Mouse (Mus musculus): Measurements from ENCODE around the gene Rasl10b.
A peak's percentile ranks its signal among the peaks of the same experiment; 100 is the strongest.

The Rasl10b gene

DNA sequence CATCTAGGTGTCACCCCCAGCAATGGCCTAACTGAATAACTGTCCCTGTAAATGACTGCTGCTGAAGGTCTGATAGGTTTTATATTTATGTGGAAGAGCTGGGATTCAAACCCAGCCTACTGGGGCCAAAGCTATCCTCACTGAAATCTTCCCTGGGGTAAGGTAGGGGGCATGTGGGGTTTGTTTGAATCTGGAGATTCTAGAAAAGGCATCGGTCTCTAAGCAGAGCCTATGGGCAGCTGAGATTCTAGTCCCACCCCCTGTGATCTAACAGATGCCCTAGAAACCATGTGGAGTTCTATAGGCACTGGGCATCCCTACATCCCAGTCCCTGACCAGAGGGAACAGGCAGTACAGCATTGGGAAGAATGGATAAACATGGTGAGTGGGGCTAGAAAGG lies 28.4 kb downstream of the Rasl10b start, which contains the start of gene 1700020L24Rik:
Gene 1700020L24Rik (plus strand): TSS at position 301 of the 400 bp plus-strand sequence.
- DNase-seq: no peak

DNA sequence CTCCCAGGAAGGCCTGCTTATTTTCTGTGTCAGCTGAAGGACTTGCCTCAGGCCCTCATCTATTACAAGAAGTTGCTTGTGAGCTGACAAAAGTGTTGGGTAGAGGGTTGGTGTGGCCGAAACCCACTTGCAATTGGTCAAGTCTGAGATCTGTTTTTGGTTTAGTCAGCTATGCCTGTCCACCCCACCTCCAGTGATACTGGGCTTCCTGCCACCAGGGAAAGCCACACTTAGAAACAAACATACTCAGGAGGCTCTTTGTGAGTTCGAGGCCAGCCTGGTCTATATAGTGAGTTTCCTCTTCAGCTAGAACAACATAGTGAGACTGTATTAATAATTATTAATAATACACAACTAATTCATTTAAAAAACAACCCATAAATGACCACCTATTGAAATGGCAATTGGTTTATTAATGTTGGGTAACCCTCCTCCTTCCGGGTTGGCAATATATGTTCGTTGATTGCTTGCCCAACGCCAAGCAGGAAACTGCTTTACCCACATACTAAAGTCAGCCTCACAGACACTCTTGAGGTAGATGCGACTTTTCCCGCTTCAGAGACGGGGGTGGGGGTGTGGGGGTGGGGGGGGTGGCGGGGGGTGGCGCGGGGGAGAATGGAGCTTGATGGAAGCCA lies 30.6 kb downstream of the Rasl10b start:
- DNase-seq: no peak

DNA sequence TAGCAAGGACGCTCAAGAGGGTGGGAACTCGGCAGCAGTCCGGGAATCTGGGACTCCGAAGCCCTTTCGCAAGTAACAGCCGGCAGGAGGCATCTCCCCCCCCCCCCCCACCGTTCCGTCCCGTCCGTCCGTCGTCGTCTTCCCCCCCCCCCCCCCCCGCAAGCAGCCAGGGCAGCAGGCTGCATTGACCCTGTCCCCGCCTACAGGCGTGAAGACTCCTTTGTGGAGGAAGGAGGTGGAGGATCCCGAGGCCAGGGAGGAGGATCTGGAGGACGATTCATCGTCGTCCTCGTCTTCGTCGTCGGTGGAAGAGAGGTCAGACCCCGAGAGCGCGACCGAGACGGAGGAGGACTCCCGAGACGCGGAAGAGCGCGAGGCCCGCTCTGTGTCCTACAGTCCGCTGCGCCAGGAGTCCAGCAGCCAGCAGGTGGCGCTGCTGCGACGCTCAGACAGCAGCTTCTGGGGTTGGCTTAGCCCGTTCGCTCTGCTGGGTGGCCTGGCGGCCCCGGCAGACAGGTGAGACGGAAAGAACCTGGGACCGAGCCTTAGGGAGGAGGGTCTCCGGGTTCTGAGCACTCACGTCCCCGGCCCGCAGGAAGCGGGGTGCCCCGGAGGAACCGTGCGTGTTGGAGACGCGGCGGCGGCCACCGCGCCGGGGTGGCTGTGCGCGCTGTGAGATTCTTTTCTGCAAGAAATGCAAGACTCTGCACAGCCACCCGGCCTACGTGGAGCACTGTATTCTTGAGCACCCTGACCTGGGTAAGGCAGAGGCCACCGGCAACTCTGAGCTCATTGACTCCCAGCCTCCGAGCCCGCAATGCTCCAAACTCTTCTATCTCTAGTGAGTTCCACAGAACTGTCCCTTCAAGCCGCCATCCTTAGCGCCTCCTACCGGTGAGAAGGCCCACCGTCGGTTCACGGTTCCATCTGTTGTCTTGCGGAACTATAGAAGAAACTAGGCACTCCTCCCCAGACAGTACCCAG lies 31.4 kb downstream of the Rasl10b start:
- peak; percentile 92 for DNase-seq

DNA sequence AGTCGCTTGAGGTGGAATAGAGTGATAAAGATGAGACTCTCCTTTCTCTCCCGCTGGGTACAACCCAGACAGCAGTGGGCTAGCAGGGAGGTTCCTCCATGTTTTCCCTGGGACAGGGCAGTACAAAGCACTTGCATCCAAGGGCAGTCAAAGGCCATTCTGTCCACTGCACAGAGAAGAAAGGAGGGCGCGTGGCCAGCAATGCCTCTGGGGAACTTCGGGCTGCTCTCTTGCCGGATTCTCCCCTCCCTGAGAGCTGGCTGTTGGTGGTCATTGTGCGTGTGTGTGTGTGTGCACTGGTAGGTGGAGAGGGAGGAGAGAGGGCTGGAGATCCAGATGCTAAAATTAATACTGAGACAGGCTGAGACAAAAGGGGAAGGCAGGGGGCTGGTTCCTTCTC lies 32.3 kb downstream of the Rasl10b start:
- no peak for DNase-seq

DNA sequence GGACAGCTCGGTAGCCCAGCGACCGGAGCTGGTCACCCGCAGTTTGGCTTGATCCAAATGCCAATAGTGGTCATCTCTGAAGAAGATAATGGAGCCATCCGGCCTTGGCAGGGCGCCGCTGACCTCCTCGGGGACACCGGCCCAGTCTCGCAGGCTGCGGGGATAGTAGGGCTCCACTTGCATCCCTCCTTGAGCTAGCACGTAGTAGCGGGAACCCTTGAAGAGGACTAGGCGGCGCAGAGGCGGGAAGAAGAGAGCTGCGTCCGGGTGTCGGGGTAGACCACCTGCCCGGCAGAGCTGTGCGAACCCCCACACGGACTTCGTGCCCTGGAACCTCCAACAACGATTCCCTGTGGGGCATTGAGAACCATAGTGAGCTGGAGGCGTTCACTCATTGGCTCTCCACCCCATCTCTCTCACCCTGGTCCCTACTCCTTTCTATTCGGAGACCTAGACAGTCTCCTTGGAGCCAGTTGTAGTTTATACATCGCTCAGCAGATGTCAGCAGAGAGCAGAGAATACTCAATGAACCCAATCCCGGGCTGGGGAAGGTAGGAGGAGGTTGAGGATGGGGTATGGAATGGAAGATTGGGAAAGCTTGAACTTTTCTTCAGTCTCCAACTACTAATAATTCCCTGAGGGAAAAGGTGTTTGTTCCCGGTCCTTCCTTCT lies 33.8 kb downstream of the Rasl10b start:
- DNase-seq: peak; percentile 74

DNA sequence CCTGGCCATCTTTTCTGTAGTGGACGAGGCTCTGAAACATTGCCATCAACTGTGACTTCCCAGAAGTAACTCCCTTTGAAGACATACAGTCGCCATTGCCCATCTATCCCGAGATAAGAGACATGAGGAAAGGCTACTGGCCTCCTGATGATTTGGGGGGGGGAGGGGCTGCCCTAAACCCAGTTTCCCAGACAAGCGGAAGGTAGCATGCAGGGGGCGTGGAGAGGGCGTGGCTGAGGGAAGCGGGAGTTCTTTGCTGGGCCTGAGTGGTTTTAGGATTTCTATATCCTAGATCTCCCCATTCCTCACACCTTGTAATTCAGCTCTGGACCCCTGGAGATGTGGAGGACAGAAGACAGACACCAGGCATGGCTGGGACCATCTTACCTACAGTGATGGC lies 34.9 kb downstream of the Rasl10b start:
- no peak for DNase-seq

- no peak for DNase-seq
Observed at GRCm38 (mm10) chr11:83445001-83445400, 36.1 kb downstream of the Rasl10b start.

DNA sequence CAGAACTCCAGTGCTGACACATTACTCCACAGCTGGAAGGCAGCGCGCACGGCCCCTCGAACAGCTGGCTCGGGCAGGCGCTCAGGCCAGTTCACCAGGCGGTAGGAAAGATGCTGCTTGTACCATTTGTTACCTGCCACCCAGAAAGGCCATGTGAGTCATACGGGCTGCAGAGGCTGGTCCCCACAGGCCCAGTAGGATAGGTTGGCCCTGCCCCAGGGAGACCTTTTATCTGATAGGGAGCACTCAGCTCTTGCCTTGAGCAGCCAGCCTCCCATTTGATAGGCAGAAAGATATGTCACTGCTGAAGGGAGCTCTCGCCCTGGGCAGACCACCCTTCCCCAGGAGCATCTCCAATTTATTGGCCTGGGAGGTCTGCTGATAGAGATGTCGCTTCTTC lies 38.7 kb downstream of the Rasl10b start:
- DNase-seq: no peak

GRCm38 (mm10) chr11:83448021-83448926 lies 39.3 kb downstream of the Rasl10b start:
- DNase-seq: no peak

DNA sequence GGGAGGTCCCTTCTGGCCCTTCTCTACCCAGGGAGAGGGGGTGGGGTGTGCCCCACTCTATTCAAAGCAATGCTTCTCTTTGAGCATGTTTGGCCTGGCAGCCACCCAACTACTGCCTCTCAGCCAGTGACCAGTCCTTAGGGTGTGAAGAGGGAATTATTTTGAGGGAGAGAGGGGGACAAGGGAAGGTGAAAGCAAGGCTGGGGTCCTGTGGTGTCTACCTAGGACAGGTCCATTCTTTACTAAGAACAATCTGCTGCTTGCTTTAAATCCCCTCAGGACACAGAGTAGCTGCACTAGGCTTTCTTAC lies 39.9 kb downstream of the Rasl10b start:
- DNase-seq: no peak

- DNase-seq: no peak
Observed at GRCm38 (mm10) chr11:83449298-83449697, 40.4 kb downstream of the Rasl10b start.

DNA sequence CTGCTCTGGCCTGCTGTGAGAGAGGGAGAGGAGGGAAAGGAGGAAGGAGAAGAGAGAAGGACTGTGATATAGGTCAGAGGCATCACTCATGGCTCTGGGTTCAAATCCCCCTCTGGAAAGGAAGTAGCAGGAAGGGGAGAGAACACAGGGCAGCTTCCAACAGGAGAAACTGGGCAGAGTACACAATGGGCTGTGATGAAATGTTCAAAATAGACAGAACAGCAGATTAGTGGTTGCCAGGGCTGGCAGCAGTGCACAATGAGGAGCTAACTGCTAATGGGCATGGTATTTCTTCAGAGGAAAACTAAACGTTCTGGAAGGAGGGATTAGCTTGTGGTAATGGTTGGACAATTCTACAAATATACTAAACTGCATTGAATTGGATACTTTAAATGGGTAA lies 41.6 kb downstream of the Rasl10b start:
- DNase-seq: no peak

DNA sequence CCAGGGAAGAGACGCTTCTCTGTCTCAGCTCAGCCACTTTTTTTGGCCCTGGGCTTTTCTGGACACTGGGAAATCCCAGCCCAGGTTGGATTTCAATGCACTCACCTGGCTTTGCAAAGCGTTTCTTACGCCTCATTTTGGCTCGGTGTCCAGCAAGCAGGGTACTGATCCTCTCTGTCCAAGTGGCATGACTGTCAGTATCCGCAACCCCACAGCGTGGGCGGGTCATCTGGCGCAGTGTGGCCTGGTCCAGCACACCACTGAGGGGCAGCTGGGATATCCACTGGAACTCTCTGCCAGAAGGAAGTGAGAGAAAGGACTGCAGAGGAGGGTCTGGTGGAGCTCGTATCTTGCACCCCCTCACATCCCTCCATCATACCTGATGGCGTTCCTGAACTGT lies 42.3 kb downstream of the Rasl10b start:
- no peak for DNase-seq

DNA sequence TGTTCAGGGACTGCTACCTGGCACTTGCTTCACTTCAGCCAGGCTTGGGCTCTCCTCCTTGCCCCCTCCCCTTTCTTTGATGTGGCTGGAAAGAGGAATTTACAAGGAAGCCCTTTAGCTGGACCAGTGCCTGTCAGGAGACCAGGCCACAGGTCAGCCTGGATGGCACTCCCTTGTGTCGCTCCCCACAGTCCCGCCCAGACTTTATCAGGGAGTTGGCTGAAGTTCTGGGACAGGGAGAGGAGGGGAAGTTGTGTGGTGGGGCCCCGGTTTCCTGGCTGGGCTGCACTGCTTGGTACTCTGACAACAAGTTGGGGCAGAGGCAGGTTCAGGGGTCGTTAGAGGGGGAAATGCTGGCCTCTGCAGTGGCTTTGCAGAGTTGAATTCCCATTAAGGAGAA lies 45.6 kb downstream of the Rasl10b start:
- no peak for DNase-seq

DNA sequence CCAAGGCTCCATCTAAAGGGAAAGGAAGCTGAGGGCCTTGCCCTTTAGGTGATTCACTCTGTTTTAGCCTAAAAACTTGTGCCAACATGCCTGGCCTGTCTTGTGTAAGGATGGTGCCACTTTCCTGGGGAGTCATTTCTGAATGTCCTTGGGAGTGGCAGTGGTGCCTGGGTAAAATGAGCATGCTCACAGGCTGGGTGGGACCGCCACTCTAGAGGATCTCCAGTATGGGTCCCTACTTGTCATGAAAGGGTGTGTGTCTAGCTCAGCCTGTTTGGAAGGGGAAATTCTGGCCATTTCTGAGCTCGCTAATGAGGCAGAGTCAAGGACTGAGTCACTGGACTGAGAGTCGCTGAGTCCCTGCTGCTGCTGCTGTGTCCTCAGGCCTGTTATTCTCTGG lies 46.7 kb downstream of the Rasl10b start:
- DNase-seq: no peak

- DNase-seq: no peak
Observed at GRCm38 (mm10) chr11:83457257-83457656, 48.3 kb downstream of the Rasl10b start.

- DNase-seq: no peak
Observed at GRCm38 (mm10) chr11:83457912-83458601, 49.1 kb downstream of the Rasl10b start.

DNA sequence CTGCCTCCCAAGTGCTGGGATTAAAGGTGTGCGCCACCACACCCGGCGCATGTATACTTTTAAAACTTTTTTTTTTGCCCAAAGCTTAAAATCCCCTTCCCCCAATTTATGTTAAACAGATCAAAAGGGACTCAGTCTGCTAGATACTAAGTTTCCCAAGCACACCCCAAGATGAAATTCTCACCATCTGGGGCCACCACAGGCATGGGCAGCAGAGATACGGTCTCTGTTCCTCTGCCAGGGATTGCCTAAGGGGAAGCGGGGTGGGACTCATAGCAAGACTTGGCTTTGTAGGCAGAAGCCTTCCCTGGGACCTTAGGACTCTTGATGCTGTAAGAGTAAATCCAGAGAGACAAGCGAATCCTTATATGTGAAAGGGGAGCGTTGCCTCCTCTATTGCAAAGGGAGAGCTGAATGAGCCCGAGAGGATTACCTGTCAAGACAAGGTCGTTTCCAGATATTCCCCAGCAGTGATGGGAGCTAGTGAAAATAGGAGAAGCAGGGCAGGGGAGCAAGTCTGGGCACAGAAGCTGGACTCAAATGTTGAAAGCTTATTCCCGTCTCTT lies 52.6 kb downstream of the Rasl10b start:
- peak; percentile 1 for DNase-seq

- peak; percentile 17 for DNase-seq
Observed at GRCm38 (mm10) chr11:83462711-83463244, 53.8 kb downstream of the Rasl10b start, which contains the start of gene Mmp28. Mmp28 (minus strand) TSS chr11:83463071.

- DNase-seq: no peak
Observed at GRCm38 (mm10) chr11:83465976-83466375, 57.0 kb downstream of the Rasl10b start.

GRCm38 (mm10) chr11:83467120-83467652 lies 58.2 kb downstream of the Rasl10b start:
- DNase-seq: no peak

Measured in thymus, postnatal 4 days (tissue).